Mouse (Mus musculus): Measurements from ENCODE around the gene Omd. TPM values are rescaled to one million over a fixed set of nuclear protein-coding genes. Genes with fewer than 3 reads are reported as not detected.

The Omd gene
- total and polyA plus RNA-seq, 3 experiments, result 0.37 TPM; not detected in 2

GRCm38 (mm10) chr13:49603603-49604002 lies 21.3 kb downstream of the Omd start:
- Histone ChIP-seq H3K27ac (ENCODE audit: insufficient read depth, low read depth) (no peak overlapping the region), H3K4me3 (replicated peaks in 1 of 3; ENCODE audit: low read depth in 2 of 3, low read length in 2 of 3, poor library complexity in 1 of 3) (no peak overlapping the region), H3K9ac (ENCODE audit: insufficient read depth, low read depth) (no peak overlapping the region), H3K9me3 (replicated peaks; ENCODE audit: low read length) (no peaks in the 10 kb centered on the region), H3K4me1 (ENCODE audit: control insufficient read depth in 1 of 2, insufficient read depth in 2 of 2) (peaks cover 0 to 4% of the 10 kb centered on the region in 2 experiments; a peak in 1 of 4 replicates), H3K4me2 (ENCODE audit: insufficient read depth, low read depth, poor library complexity, severe bottlenecking) (no peak overlapping the region), H3K79me2 (replicated peaks; ENCODE audit: control insufficient read depth, extremely low read depth, insufficient read depth, poor library complexity, severe bottlenecking) (no peaks in the 10 kb centered on the region), H3K27me3 (replicated peaks) (no peaks in the 10 kb centered on the region), H3K36me3 (replicated peaks in 1 of 2; ENCODE audit: control insufficient read depth in 1 of 2, insufficient read depth in 1 of 2, low read length in 1 of 2) (no peaks in the 10 kb centered on the region)
- TF ChIP-seq POLR2AphosphoS2 (IDR thresholded peaks at IDR 0.05; ENCODE audit: low read depth, low read length) (no peak), BHLHE40 (IDR thresholded peaks at IDR 0.05; ENCODE audit: low read depth, low read length) (no peak), RAD21 (IDR thresholded peaks at IDR 0.05; ENCODE audit: low read depth, low read length) (no peak), HCFC1 (IDR thresholded peaks at IDR 0.05; ENCODE audit: low read depth, low read length) (no peak), ZNF384 (IDR thresholded peaks at IDR 0.05; ENCODE audit: low read depth, low read length) (no peak)
- no peak for DNase-seq (ENCODE audit: extremely low read depth)
- dilution Hi-C loops (cut with MboI; ENCODE audit: extremely low pct_ligation_motif_present, extremely low pct_unique_long_range_greater_than_20kb, low sequenced_read_pairs) (no loop called here), in situ Hi-C loops (cut with MboI; ENCODE audit: low pct_ligation_motif_present, low pct_unique_long_range_greater_than_20kb, low sequenced_read_pairs) (no loop called here)

DNA sequence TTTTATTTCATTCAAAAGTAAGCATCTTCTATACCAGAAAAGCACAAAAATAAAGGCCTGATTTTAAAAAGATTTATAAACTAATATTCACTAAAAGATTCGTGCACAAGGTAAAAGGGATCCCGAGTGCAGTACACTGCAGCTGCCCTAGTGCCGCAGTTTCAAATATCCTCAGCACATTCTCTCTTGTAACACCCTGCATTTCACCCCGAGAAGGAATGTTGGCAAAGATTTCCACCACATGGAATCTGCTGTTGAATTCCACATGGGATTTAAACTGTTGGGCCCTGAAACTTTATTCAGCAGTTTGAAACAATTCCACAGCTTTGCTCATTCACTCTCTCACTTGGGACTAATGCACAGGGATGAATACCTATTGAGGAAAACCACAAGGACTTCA lies 25.5 kb downstream of the Omd start, which contains the start of gene Ogn:
TSS of gene Ogn (plus strand) at position 333 of the 400 bp plus-strand sequence.
- H3K79me2 ChIP-seq (replicated peaks; ENCODE audit: control insufficient read depth, extremely low read depth, insufficient read depth, poor library complexity, severe bottlenecking), result no peaks in the 10 kb centered on the region
- H3K4me3 ChIP-seq (replicated peaks in 1 of 3; ENCODE audit: low read depth in 2 of 3, low read length in 2 of 3, poor library complexity in 1 of 3), result no peak within 1 kb of the TSS
- H3K4me2 ChIP-seq (ENCODE audit: insufficient read depth, low read depth, poor library complexity, severe bottlenecking), result no peak within 1 kb of the TSS
- in situ Hi-C loops (cut with MboI; ENCODE audit: low pct_ligation_motif_present, low pct_unique_long_range_greater_than_20kb, low sequenced_read_pairs), result no loop called here
- H3K4me1 ChIP-seq (ENCODE audit: control insufficient read depth in 1 of 2, insufficient read depth in 2 of 2), result peaks cover 0 to 4% of the 10 kb centered on the region in 2 experiments; a peak in 1 of 4 replicates
- H3K27ac ChIP-seq (ENCODE audit: insufficient read depth, low read depth), result no peak within 1 kb of the TSS
- TF ChIP-seq ZC3H11A (IDR thresholded peaks at IDR 0.05; ENCODE audit: low read depth, low read length) (no peak), CHD2 (IDR thresholded peaks at IDR 0.05; ENCODE audit: low read length) (no peak), JUND (conservative IDR thresholded peaks at IDR 0.05; ENCODE audit: low read depth, low read length) (no peak), CTCF (conservative IDR thresholded peaks at IDR 0.05 in 1 of 2, IDR thresholded peaks at IDR 0.05 in 1 of 2; ENCODE audit: low read depth in 2 of 2, low read length in 2 of 2) (no peak)
- no peaks in the 10 kb centered on the region for H3K27me3 ChIP-seq (replicated peaks)
- no peaks in the 10 kb centered on the region for H3K36me3 ChIP-seq (replicated peaks in 1 of 2; ENCODE audit: control insufficient read depth in 1 of 2, insufficient read depth in 1 of 2, low read length in 1 of 2)
- no peak for DNase-seq (ENCODE audit: extremely low read depth)
- H3K9ac ChIP-seq (ENCODE audit: insufficient read depth, low read depth), result no peak within 1 kb of the TSS
- no peaks in the 10 kb centered on the region for H3K9me3 ChIP-seq (replicated peaks; ENCODE audit: low read length)
- dilution Hi-C loops (cut with MboI; ENCODE audit: extremely low pct_ligation_motif_present, extremely low pct_unique_long_range_greater_than_20kb, low sequenced_read_pairs), result no loop called here

GRCm38 (mm10) chr13:49608589-49609322 lies 26.5 kb downstream of the Omd start:
- H3K79me2 ChIP-seq (replicated peaks; ENCODE audit: control insufficient read depth, extremely low read depth, insufficient read depth, poor library complexity, severe bottlenecking), result no peaks in the 10 kb centered on the region
- no peak overlapping the region for H3K27ac ChIP-seq (ENCODE audit: insufficient read depth, low read depth)
- H3K9ac ChIP-seq (ENCODE audit: insufficient read depth, low read depth), result no peak overlapping the region
- no peaks in the 10 kb centered on the region for H3K9me3 ChIP-seq (replicated peaks; ENCODE audit: low read length)
- no peak overlapping the region for H3K4me2 ChIP-seq (ENCODE audit: insufficient read depth, low read depth, poor library complexity, severe bottlenecking)
- H3K4me3 ChIP-seq (replicated peaks in 1 of 3; ENCODE audit: low read depth in 2 of 3, low read length in 2 of 3, poor library complexity in 1 of 3), result no peak overlapping the region
- TF ChIP-seq POLR2AphosphoS2 (IDR thresholded peaks at IDR 0.05; ENCODE audit: low read depth, low read length), result no peak
- dilution Hi-C loops (cut with MboI; ENCODE audit: extremely low pct_ligation_motif_present, extremely low pct_unique_long_range_greater_than_20kb, low sequenced_read_pairs) (no loop called here), in situ Hi-C loops (cut with MboI; ENCODE audit: low pct_ligation_motif_present, low pct_unique_long_range_greater_than_20kb, low sequenced_read_pairs) (no loop called here)
- no peaks in the 10 kb centered on the region for H3K27me3 ChIP-seq (replicated peaks)
- H3K36me3 ChIP-seq (replicated peaks in 1 of 2; ENCODE audit: control insufficient read depth in 1 of 2, insufficient read depth in 1 of 2, low read length in 1 of 2), result no peaks in the 10 kb centered on the region
- H3K4me1 ChIP-seq (ENCODE audit: control insufficient read depth in 1 of 2, insufficient read depth in 2 of 2), result peaks cover 0 to 4% of the 10 kb centered on the region in 2 experiments; a peak in 1 of 4 replicates
- DNase-seq (ENCODE audit: extremely low read depth), result no peak
